Mouse (Mus musculus): ENCODE results near the gene Cbln1. TPM values are rescaled to one million over a fixed set of nuclear protein-coding genes. Genes with fewer than 3 reads are reported as not detected.

The Cbln1 gene
- polyA plus RNA-seq, 2 experiments from 2014 or later: 0.19 TPM; not detected in 1

GRCm38 (mm10) chr8:87468958-87469815, 3.2 kb downstream of the Cbln1 start:
- ATAC-seq: no peak

DNA sequence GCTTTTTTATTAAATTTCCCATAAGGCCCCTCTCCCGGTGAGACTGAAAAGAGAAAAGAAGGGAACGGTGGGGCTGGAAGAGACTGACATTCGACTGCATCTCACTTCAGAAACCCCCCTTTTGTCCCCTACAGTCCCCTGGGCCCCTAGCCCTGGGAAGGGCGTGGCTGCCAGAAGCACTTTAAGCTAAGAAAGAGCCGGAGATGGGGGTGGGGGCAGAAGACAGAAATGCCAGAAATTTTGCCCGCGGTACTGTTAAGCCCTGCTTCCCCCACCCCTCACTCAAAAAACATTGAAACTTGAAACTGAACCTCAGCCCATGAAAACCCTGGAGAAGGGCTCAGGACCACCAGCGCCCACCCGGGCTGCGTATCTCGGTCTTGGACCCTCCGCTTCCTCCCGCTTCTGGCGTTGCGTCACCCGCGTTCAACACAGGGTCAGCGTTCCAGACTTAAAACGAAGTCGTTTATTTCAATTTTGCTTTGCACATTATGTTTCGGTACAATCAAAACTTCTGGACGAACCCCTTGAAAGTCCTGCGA, 3.9 kb downstream of the Cbln1 start:
- no peak for ATAC-seq

DNA sequence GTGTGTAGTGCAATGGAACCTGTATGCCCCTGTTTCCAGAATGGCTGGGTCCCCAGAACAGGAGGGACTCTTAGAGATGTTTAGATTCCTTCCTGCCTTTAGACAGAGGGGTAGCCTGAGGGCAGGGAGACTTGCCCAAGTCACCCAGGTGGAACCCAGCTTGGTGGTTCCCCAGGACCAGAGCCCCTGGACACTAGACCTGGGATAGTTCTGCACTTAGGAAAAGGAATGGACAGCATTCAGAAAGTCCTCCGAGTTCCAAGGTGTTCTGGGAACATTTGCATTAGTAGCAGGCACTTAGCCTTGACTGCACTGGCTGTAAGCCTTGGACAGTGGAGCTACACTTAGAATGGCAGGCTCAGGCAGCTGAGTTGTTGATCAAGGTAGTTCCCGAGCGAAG, 4.5 kb downstream of the Cbln1 start:
- no peak for ATAC-seq

- no peak for ATAC-seq
Observed at GRCm38 (mm10) chr8:87466936-87467602, 5.3 kb downstream of the Cbln1 start.

GRCm38 (mm10) chr8:87466335-87466734, 6.1 kb downstream of the Cbln1 start:
- ATAC-seq: no peak

GRCm38 (mm10) chr8:87464446-87464845, 8.0 kb downstream of the Cbln1 start:
- ATAC-seq: no peak

- no peak for ATAC-seq
Observed at GRCm38 (mm10) chr8:87461801-87462200, 10.6 kb downstream of the Cbln1 start.

- no peak for ATAC-seq
Observed at GRCm38 (mm10) chr8:87456949-87457348, 15.5 kb downstream of the Cbln1 start.

GRCm38 (mm10) chr8:87452815-87453214, 19.6 kb downstream of the Cbln1 start:
- ATAC-seq: no peak

DNA sequence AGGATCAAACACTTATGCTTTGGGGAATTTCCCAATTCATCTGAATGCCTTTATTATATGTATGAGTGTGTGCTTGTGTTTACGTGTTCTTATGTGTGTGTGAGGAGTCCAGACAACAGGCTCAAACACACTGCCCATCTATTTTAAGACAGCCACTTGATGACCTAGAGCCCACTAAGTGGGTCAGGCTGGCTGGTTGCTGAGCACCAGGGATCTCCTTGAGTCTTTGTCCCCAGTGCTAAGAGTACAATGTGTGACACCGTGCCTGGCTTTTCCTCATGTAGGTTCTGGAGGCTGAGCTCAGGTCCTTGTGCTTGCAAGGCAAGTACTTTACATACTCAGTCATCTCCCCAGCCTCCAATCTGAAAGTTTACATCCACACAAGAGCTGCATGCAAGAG, 20.7 kb downstream of the Cbln1 start:
- no peak for ATAC-seq

- no peak for ATAC-seq
Observed at GRCm38 (mm10) chr8:87434592-87434991, 37.8 kb downstream of the Cbln1 start.

DNA sequence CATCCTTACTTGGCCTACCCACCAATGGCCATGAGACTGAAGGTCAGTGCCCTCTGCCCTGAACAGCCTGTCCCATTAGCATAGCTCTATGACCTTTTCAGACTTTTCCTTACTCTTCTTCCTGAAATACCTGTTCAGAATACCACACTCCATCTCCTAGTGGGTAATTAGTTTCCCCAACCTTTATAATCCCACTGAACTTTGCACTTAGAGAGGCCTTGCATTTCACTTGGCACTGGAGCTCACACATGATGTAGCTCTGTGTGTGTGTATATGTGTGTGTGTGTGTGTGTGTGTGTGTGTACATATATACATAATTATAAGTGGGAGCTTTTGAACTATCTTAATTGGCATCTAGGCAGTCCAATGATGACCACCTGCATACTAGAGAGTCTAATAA, 45.2 kb downstream of the Cbln1 start:
- no peak for ATAC-seq

DNA sequence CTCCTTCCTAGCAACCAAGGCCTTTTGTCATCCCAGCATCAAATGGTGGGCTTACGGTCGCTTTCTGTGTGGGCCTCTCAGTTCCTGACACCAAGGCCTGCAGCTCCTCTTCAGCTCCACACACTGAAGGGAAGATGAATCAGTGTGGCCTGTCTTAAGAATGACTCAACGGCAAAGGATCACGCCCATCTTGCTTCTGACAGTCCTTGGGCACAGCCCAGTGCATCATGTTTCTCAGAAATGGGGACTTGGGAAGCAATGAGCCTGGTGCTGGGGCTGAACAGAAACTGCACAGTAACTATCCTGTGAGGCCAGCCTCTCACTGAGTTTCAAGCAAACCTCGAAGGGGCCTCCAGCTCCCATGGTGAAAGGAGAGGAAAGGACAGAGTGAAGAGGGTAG, 47.7 kb downstream of the Cbln1 start:
- ATAC-seq: no peak

GRCm38 (mm10) chr8:87421697-87422096, 50.7 kb downstream of the Cbln1 start:
- ATAC-seq: no peak

Other genes with a start within 250 kb of the Cbln1 start
- not detected for gene 4933402J07Rik, start 91.2 kb upstream of the Cbln1 start, polyA plus RNA-seq (2017; shearing (Covaris generic))

All from activated CD4-positive, CD25-positive, alpha-beta regulatory T cell, adult 4 months (primary cell).